Mouse (Mus musculus) neural tube, embryonic 11.5 days (tissue): ENCODE data around the gene B3gat3. TPM values are rescaled to one million over a fixed set of nuclear protein-coding genes. Genes with fewer than 3 reads are reported as not detected.

ENCODE experiments used
- microRNA-seq: library from miRNA; unstranded; fragments of <30 nt; microRNA quantifications from one replicate; pipeline ENCODE4, GENCODE M21; 2016
- polyA plus RNA-seq: library from polyadenylated mRNA; unstranded; fragments of >200 nt; fragmentation: Nextera tagmentation; extraction: Ambion mirVana; gene quantifications from 2 replicates; pipeline ENCODE4 v1.2.1, GENCODE M21; 2014

B3gat3 gene
- polyA plus RNA-seq, 1 experiment from 2014 or later: 59.0 TPM

Small RNA genes within 50 kb of the gene (microRNA-seq; reads per million reads assigned to microRNA genes)
- not detected for gene Mir5136

Other genes with a start within 250 kb of the B3gat3 start
- 132 and 135 TPM in 2 replicates for gene Slc3a2, start 197.0 kb upstream of the B3gat3 start, polyA plus RNA-seq
- 87.8 and 92.8 TPM in 2 replicates for gene Wdr74, start 184.5 kb upstream of the B3gat3 start, polyA plus RNA-seq
- 1.4 and 2.1 TPM in 2 replicates for gene 1700092M07Rik, start 179.7 kb upstream of the B3gat3 start, polyA plus RNA-seq
- 97.6 and 103 TPM in 2 replicates for gene Stx5a, start 179.0 kb upstream of the B3gat3 start, polyA plus RNA-seq
- gene Nxf1, start 163.3 kb upstream of the B3gat3 start, polyA plus RNA-seq: 243 and 245 TPM in 2 replicates
- 181 and 195 TPM in 2 replicates for gene Tmem223, start 149.4 kb upstream of the B3gat3 start, polyA plus RNA-seq
- gene Tmem179b, start 145.9 kb upstream of the B3gat3 start, polyA plus RNA-seq: 41.8 and 46.7 TPM in 2 replicates
- gene Taf6l, start 134.0 kb upstream of the B3gat3 start, polyA plus RNA-seq: 20.7 and 22.4 TPM in 2 replicates
- 172 and 182 TPM in 2 replicates for gene Polr2g, start 121.8 kb upstream of the B3gat3 start, polyA plus RNA-seq
- gene Zbtb3, start 117.8 kb upstream of the B3gat3 start, polyA plus RNA-seq: 6.6 and 7.2 TPM in 2 replicates
- gene Ttc9c, start 101.0 kb upstream of the B3gat3 start, polyA plus RNA-seq: 50.6 and 51.6 TPM in 2 replicates
- gene Hnrnpul2, start 100.4 kb upstream of the B3gat3 start, polyA plus RNA-seq: 5.7 and 6.1 TPM in 2 replicates
- 0.57 TPM in 1 of 2 replicates, not detected in the other for gene AC129217.1, start 90.6 kb upstream of the B3gat3 start, polyA plus RNA-seq
- 54.1 and 55.3 TPM in 2 replicates for gene Bscl2, start 82.9 kb upstream of the B3gat3 start, polyA plus RNA-seq
- gene Gng3, start 81.2 kb upstream of the B3gat3 start, polyA plus RNA-seq: 137 and 151 TPM in 2 replicates
- gene Lrrn4cl, start 69.6 kb upstream of the B3gat3 start, polyA plus RNA-seq: 0.32 and 0.44 TPM in 2 replicates
- gene Ubxn1, start 48.9 kb upstream of the B3gat3 start, polyA plus RNA-seq: 182 and 186 TPM in 2 replicates
- 52.9 and 55.0 TPM in 2 replicates for gene Uqcc3, start 39.5 kb upstream of the B3gat3 start, polyA plus RNA-seq
- gene Lbhd1, start 36.6 kb upstream of the B3gat3 start, polyA plus RNA-seq: 93.5 and 93.8 TPM in 2 replicates
- not detected in 2 replicates for gene Gm49403, start 36.4 kb upstream of the B3gat3 start, polyA plus RNA-seq
- 103 and 112 TPM in 2 replicates for gene 1810009A15Rik, start 31.5 kb upstream of the B3gat3 start, polyA plus RNA-seq
- not detected in 2 replicates for gene Gm49416, start 31.4 kb upstream of the B3gat3 start, polyA plus RNA-seq
- 40.8 and 49.9 TPM in 2 replicates for gene Ints5, start 27.4 kb upstream of the B3gat3 start, polyA plus RNA-seq
- 116 and 128 TPM in 2 replicates for gene Ganab, start 22.3 kb upstream of the B3gat3 start, polyA plus RNA-seq
- 0.88 and 1.2 TPM in 2 replicates for gene Rom1, start 9.0 kb downstream of the B3gat3 start, polyA plus RNA-seq
- gene Eml3, start 9.2 kb downstream of the B3gat3 start, polyA plus RNA-seq: 7.9 and 9.3 TPM in 2 replicates
- gene Mta2, start 21.5 kb downstream of the B3gat3 start, polyA plus RNA-seq: 55.6 and 57.5 TPM in 2 replicates
- 30.2 and 36.3 TPM in 2 replicates for gene Tut1, start 33.5 kb downstream of the B3gat3 start, polyA plus RNA-seq
- 468 and 469 TPM in 2 replicates for gene Eef1g, start 46.7 kb downstream of the B3gat3 start, polyA plus RNA-seq
- gene Ahnak, start 68.9 kb downstream of the B3gat3 start, polyA plus RNA-seq: 4.4 and 4.5 TPM in 2 replicates
- gene Scgb1a1, start 167.6 kb downstream of the B3gat3 start, polyA plus RNA-seq: not detected in 2 replicates
- 12.2 and 14.5 TPM in 2 replicates for gene Asrgl1, start 215.3 kb downstream of the B3gat3 start, polyA plus RNA-seq